Mouse (Mus musculus) lung, postnatal 10 days (tissue): ENCODE results near the gene Klc1.

Experiments used
- DNase-seq: peaks from one replicate; pipeline ENCODE4 v3.0.0; 2021

Klc1 gene

DNA sequence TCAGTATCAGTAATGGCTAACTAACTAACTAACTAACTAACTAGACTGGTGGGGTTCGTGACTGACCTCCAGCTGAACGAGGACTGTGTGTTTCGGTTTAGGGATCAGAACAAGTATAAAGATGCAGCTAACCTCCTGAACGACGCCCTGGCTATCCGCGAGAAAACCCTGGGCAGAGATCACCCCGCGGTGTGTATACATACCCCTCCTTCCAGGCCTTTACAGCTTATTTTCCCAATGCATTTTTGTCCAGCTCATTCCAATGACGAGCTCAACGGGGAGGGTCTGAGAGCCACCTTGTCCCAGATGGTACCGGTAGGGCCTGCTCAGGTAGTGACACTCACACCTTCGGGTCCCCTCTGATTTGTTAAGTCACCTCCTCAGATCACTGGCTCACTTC, 19.3 kb downstream of the Klc1 start:
- DNase-seq, result no peak

DNA sequence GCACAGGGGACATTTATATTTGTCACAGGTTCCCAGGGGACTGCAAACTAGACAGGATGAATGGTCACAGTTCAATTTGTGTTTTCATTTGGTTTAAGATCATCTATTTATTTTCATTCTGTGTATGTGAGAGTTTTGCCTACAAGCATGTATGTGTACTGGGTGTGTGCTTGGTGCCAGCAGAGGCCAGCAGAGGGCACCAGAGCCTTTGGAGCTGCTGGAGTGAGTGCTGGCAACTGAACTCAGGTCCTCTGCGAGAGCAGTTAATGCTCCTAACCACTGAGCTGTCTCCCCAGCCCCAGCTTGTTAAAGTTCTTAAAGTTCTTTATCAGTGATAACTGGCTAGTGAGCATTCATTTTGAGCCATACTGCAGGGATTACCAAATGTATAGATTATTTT, 20.9 kb downstream of the Klc1 start:
- DNase-seq, result no peak

DNA sequence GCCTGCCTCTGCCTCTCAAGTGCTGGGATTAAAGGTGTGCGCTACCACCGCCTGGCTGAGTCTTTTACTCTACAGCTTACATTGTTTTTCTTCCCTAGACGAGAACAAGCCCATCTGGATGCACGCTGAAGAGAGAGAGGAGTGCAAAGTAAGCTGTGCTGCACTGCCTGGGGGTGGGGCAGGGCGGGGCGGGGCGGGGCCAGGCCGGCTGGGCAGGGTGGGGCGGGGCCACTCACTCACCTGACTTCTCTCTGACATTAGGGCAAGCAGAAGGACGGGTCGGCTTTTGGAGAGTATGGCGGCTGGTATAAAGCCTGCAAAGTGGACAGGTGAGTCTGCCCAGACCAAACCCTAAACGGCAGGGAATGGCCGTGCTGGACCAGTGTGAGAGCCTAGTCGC, 26.5 kb downstream of the Klc1 start:
- no peak for DNase-seq

DNA sequence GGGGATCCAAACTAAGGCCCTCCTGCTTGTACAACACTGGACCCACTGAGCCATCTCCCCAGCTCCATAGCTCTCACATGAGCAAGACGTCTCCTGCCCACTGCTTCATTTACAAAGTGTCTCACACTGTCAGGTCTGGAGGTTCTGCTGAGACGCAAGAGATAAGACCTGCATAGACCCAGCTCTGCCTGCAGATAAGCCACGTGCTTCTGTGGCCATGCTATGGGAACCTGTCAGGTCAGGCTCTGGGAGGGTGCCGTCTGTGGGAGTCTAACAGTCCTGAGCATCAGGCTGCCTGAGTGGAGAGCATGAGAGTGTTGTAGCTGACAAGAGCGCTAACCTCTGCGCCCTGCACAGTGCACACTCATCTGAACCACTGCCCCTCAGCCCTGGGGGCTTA, 28.4 kb downstream of the Klc1 start:
- DNase-seq, result no peak

GRCm38 (mm10) chr12:111790090-111790489, 31.4 kb downstream of the Klc1 start:
- DNase-seq, result no peak

DNA sequence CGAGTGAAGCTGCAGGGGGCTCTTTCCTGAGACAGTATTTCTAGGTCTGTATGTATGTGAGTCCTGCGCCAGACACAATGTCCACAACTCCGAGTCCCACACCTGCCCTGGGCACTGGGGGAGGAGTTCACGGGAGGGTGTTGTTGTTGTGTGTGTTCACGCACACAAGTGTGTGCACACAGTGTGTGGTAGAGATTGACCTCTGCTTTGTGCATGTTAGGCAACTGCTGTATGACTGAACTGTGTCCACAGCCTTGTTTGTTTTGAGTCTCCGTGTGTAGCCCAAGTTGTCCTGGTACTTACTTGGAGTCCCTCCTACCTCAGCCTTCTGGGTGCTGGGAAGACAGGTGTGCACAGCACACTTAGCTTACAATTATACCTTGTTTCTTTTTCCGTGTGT, 32.0 kb downstream of the Klc1 start:
- no peak for DNase-seq

GRCm38 (mm10) chr12:111791474-111792104, 32.9 kb downstream of the Klc1 start:
- DNase-seq, result no peak

- DNase-seq, result no peak
Measured at GRCm38 (mm10) chr12:111794102-111794501, 35.5 kb downstream of the Klc1 start.

DNA sequence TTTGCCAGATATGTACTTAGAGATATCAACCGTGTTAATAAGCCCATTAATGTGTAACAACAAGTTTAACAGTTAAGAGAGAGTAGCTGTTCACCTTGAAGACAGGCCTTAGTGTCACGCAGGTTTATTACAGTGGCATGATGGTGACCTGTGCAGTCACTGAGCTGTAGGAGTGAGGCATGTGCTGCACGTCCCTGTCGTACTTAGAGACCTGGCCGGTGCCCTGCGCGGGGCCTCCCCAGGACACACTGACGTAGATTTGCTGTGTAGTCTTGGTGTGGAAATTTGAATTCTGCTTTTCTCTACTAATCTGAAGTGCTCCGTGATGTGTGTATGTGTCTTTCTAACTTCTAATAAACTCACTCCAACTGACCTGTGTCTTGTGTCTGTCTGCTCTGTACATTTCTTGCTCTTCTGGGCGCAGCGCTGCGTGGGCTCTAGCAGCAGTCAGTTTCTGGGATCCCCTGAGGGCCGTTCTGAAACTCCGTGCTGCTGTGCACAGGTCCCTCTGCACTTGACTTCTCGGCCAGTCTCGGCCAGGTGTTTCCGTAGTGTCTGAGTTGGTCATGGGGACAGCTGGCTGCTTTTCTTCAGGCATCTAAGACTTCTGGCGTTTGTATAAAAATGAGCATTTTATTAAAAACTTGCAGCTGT, 36.0 kb downstream of the Klc1 start:
- no peak for DNase-seq

- DNase-seq, result peak; percentile 56
Measured at GRCm38 (mm10) chr12:111795180-111795895, 36.7 kb downstream of the Klc1 start.

- no peak for DNase-seq
Measured at GRCm38 (mm10) chr12:111797251-111797650, 38.6 kb downstream of the Klc1 start.

GRCm38 (mm10) chr12:111798493-111798892, 39.8 kb downstream of the Klc1 start:
- DNase-seq, result no peak

GRCm38 (mm10) chr12:111800459-111801183, 42.0 kb downstream of the Klc1 start:
- DNase-seq, result peak; percentile 42

- DNase-seq, result no peak
Measured at GRCm38 (mm10) chr12:111803538-111803937, 44.9 kb downstream of the Klc1 start.

DNA sequence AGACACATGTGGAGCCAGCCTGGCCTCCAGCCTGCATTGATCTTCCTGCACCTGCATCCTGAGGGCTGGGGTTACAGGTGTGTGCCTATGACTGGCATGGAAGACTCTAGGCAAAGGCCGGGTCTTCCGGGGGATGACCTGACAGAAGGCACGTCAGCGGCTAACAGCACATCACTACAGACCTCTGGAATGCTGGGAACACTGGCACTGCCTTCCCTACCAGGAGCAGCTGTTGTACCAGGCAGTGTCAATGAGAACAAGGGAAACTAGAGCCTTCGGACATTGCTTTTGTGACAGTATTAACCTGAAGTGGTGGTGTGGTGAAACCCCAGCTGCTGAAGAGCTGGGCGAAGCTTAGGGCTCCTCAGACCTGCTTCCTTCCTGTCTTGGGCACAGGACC, 50.1 kb downstream of the Klc1 start:
- DNase-seq, result no peak

DNA sequence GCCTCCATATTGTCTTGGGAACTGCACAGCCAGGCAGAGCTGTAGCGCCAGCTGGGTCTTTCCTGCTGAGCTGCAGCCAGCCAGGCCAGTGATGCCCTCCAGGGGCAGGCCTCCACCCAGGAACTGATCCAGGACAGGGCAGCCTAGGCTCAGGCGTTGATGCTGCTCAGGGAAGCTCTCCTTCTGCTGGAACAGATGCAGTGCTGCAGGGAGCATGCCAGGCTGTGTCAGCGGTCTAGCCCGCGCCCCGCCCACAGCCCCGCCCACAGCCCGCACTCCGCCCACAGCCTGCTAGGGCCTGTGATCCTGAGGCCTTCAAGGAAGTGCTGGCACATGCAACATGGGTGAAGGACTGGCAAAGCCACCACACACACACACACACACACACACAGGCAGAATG, 51.1 kb downstream of the Klc1 start:
- peak; percentile 87 for DNase-seq

GRCm38 (mm10) chr12:111812075-111812474, 53.4 kb downstream of the Klc1 start:
- DNase-seq, result no peak

GRCm38 (mm10) chr12:111812611-111813010, 54.0 kb downstream of the Klc1 start:
- no peak for DNase-seq

GRCm38 (mm10) chr12:111813111-111813765, 54.6 kb downstream of the Klc1 start:
- DNase-seq, result peak; percentile 26

DNA sequence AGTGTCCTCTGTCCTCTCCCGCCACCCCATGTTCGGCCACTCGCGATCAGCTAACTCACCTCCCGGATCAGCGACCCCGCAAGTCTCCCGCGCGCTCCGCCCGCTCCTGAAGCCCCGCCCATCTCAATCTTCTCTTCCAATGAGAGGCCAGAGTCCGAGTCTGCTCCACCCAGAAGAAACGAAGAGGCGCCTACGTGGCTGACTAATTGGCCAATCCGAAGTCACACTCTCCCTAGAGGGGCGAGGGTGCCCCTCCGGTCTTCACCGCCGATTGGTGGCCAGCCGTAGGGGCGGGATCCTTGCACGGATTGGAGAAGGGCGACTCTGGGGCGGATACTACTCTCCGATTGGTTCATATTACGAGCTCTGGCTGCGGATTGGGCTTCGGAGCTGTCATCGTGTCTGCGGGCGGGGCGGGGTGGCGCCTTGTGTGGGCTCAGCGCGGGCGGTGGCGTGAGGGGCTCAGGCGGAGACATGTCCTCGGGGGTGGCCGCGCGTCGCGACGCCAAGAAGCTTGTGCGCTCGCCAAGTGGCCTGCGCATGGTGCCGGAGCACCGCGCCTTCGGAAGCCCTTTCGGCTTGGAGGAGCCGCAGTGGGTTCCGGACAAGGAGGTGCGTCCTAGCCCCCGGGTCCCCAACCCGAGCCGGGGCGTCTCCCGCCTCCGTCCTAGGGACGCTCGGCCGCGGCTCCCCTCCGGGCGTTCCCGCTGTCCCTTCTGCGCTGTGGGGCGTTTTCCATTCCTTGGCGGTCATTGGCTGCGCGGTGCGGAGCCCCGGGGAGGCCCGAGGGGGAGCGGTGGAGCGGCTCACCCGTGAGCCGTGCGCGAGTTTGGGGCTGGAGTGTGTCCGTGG, 55.3 kb downstream of the Klc1 start, which contains the start of the genes Xrcc3 and Zfyve21:
TSS of gene Xrcc3 (minus strand) at position 108 of the 852 bp plus-strand sequence.
TSS of gene Zfyve21 (plus strand) at position 405 of the 852 bp plus-strand sequence.
- peak; percentile 99 for DNase-seq
